In genomic region chr11:11570747-11571146, GRCm38 (mm10) we compare ENCODE assay signal across 38 mouse cellular contexts. TPM values are rescaled to one million over a fixed set of nuclear protein-coding genes. Genes with fewer than 3 reads are reported as not detected.
DNase-seq lines count a peak whose midpoint lies in the region; ATAC-seq and TF ChIP-seq lines count a peak whose summit lies in the region.
"Had no signal": no experiment of that assay in that cellular context is flagged by ENCODE, and none has a peak within 500 bp of the region (broad histone marks: within the 10 kb centered on the region; RNA-seq: fewer than 3 reads in every experiment).

No protein-coding gene starts in this region.

- H3K79me2 ChIP-seq in CH12.LX (replicated peaks; ENCODE audit: control insufficient read depth, extremely low read depth, insufficient read depth, poor library complexity, severe bottlenecking) (no peaks in the 10 kb centered on the region), MEL (ENCODE audit: control insufficient read depth, insufficient read depth, low read length, poor library complexity) (no peaks in the 10 kb centered on the region; the same call in 1 of the 2 replicates)

- no peak overlapping the region for H3K27ac ChIP-seq in CH12.LX (ENCODE audit: insufficient read depth, low read depth)
- H3K27ac ChIP-seq in MEL (ENCODE audit: control insufficient read depth, low read depth, low read length): peak overlapping the region; percentile 83
- H3K27ac ChIP-seq in liver, embryonic 12.5 days: peak overlapping the region; percentile 73
- H3K27ac ChIP-seq in liver, postnatal 0 days (ENCODE audit: low read depth): peak overlapping the region; percentile 41; the same call in 1 of the 2 replicates
- H3K27ac ChIP-seq in lung, postnatal 0 days (ENCODE audit: low read length): no peak overlapping the region
- H3K27ac ChIP-seq: embryonic facial prominence, embryonic 13.5 days; forebrain, embryonic 10.5 days; heart, embryonic 13.5 days; hindbrain, embryonic 10.5 days; macrophage; midbrain, embryonic 12.5 days; neural tube, embryonic 13.5 days had no signal

- dilution Hi-C loops in CH12.LX (cut with MboI; ENCODE audit: extremely low pct_ligation_motif_present, extremely low pct_unique_long_range_greater_than_20kb, low sequenced_read_pairs): no loop called here

- no peak overlapping the region for H3K4me2 ChIP-seq in CH12.LX (ENCODE audit: insufficient read depth, low read depth, poor library complexity, severe bottlenecking)
- peak overlapping the region; percentile 40 for H3K4me2 ChIP-seq in liver, embryonic 12.5 days
- H3K4me2 ChIP-seq in liver, postnatal 0 days (ENCODE audit: low read depth, low read length): no peak overlapping the region
- no peak overlapping the region for H3K4me2 ChIP-seq in lung, postnatal 0 days (replicated peaks; ENCODE audit: low read depth, low read length)
- H3K4me2 ChIP-seq: embryonic facial prominence, embryonic 13.5 days; heart, embryonic 13.5 days; midbrain, embryonic 12.5 days; neural tube, embryonic 13.5 days had no signal

- no peak for DNase-seq in CH12.LX (ENCODE audit: extremely low read depth)
- DNase-seq in MEL (ENCODE audit: low read depth, low spot score): peak; percentile 81
- DNase-seq in liver, postnatal 0 days: no peak
- no peak for DNase-seq in thymus, postnatal 0 days (ENCODE audit: low spot score)
- DNase-seq in lung, postnatal 0 days (ENCODE audit: low spot score): no peak
- no peak for DNase-seq in kidney, adult 18-20 months
- DNase-seq: adrenal gland, postnatal 10 days; cerebellum, adult 11-12 months; cerebellum, postnatal 10 days; heart, postnatal 10 days; kidney, adult 2 months; kidney, postnatal 4 days; layer of hippocampus, postnatal 36 days; right cerebral cortex, postnatal 4 days had no signal

- H3K9ac ChIP-seq in CH12.LX (ENCODE audit: insufficient read depth, low read depth) (peak overlapping the region; percentile 51; the same call in 1 of the 2 replicates), MEL (ENCODE audit: control insufficient read depth, low read depth, low read length, poor library complexity, severe bottlenecking) (peak overlapping the region; percentile 48)
- H3K9ac ChIP-seq in liver, embryonic 12.5 days: peak overlapping the region; percentile 24; the same call in 1 of the 2 replicates
- no peak overlapping the region for H3K9ac ChIP-seq in liver, postnatal 0 days (replicated peaks)
- H3K9ac ChIP-seq in lung, postnatal 0 days (replicated peaks; ENCODE audit: low read depth): no peak overlapping the region
- H3K9ac ChIP-seq: embryonic facial prominence, embryonic 13.5 days; heart, embryonic 13.5 days; midbrain, embryonic 12.5 days; neural tube, embryonic 13.5 days had no signal

- peak; percentile 79 for ATAC-seq in liver, embryonic 12.5 days
- no peak for ATAC-seq in liver, postnatal 0 days
- no peak for ATAC-seq in lung, postnatal 0 days
- ATAC-seq: CD4-positive, CD25-positive, alpha-beta regulatory T cell, adult 4 months; forebrain, embryonic 16.5 days; hindbrain, embryonic 16.5 days had no signal

- peaks cover 8% of the 10 kb centered on the region for H3K9me3 ChIP-seq in CH12.LX (replicated peaks; ENCODE audit: low read length)
- no peaks in the 10 kb centered on the region for H3K9me3 ChIP-seq in MEL (replicated peaks; ENCODE audit: insufficient read depth, low read length)
- no peaks in the 10 kb centered on the region for H3K9me3 ChIP-seq in liver, embryonic 12.5 days (replicated peaks)
- no peaks in the 10 kb centered on the region for H3K9me3 ChIP-seq in liver, postnatal 0 days (ENCODE audit: low read length)
- H3K9me3 ChIP-seq in lung, postnatal 0 days (ENCODE audit: low read length): no peaks in the 10 kb centered on the region
- H3K9me3 ChIP-seq: embryonic facial prominence, embryonic 13.5 days; forebrain, embryonic 10.5 days; heart, embryonic 13.5 days; hindbrain, embryonic 10.5 days; midbrain, embryonic 12.5 days; neural tube, embryonic 13.5 days had no signal

- in situ Hi-C loops in CH12.LX (cut with MboI; ENCODE audit: low pct_ligation_motif_present, low pct_unique_long_range_greater_than_20kb, low sequenced_read_pairs): no loop called here

- TF ChIP-seq CTCF in CH12.LX (conservative IDR thresholded peaks at IDR 0.05 in 1 of 2, IDR thresholded peaks at IDR 0.05 in 1 of 2; ENCODE audit: low read depth in 2 of 2, low read length in 2 of 2): no peak
- no peak for TF ChIP-seq CTCF in MEL (IDR thresholded peaks at IDR 0.05 in 2 of 3, conservative IDR thresholded peaks at IDR 0.05 in 1 of 3; ENCODE audit: control insufficient read depth in 1 of 3, insufficient read depth in 1 of 3, low read depth in 2 of 3, low read length in 3 of 3, poor library complexity in 1 of 3, severe bottlenecking in 1 of 3)
- TF ChIP-seq CTCF in liver, postnatal 0 days (IDR thresholded peaks at IDR 0.05; ENCODE audit: low read depth): no peak
- TF ChIP-seq CTCF in lung, postnatal 0 days (IDR thresholded peaks at IDR 0.05): no peak

- TF ChIP-seq RAD21 in CH12.LX (IDR thresholded peaks at IDR 0.05; ENCODE audit: low read depth, low read length) (no peak), MEL (IDR thresholded peaks at IDR 0.05; ENCODE audit: low read depth, low read length) (no peak)

- H3K4me3 ChIP-seq in CH12.LX (replicated peaks in 1 of 3; ENCODE audit: low read depth in 2 of 3, low read length in 2 of 3, poor library complexity in 1 of 3): no peak overlapping the region
- peak overlapping the region in 1 of 2 experiments; percentile 4; a peak in 1 of 4 replicates for H3K4me3 ChIP-seq in MEL (ENCODE audit: control insufficient read depth in 1 of 2, insufficient read depth in 1 of 2, low read depth in 2 of 2, low read length in 2 of 2)
- no peak overlapping the region for H3K4me3 ChIP-seq in liver, embryonic 12.5 days
- H3K4me3 ChIP-seq in liver, postnatal 0 days (ENCODE audit: low read depth, low read length): no peak overlapping the region
- no peak overlapping the region for H3K4me3 ChIP-seq in lung, postnatal 0 days (ENCODE audit: low read depth, low read length)
- H3K4me3 ChIP-seq: embryonic facial prominence, embryonic 13.5 days; forebrain, embryonic 10.5 days; heart, embryonic 13.5 days; hindbrain, embryonic 10.5 days; midbrain, embryonic 12.5 days; neural tube, embryonic 13.5 days had no signal

- TF ChIP-seq POLR2A in CH12.LX (IDR thresholded peaks at IDR 0.05; ENCODE audit: low read depth, low read length): no peak
- 0 out of 4 replicates have a peak, but pooled peaks of 1 of the 2 experiments have one; percentile 31 for TF ChIP-seq POLR2A in MEL (IDR thresholded peaks at IDR 0.05; ENCODE audit: control insufficient read depth in 1 of 2, insufficient read depth in 1 of 2, low read depth in 1 of 2, low read length in 2 of 2, poor library complexity in 1 of 2)

- TF ChIP-seq EP300 in CH12.LX (IDR thresholded peaks at IDR 0.05; ENCODE audit: low read length) (no peak), MEL (IDR thresholded peaks at IDR 0.05; ENCODE audit: low read depth in 1 of 2, low read length in 2 of 2) (peak; percentile 89 to 91)
- peak; percentile 51; the same call in 1 of the 2 replicates for TF ChIP-seq EP300 in liver, postnatal 0 days (IDR thresholded peaks at IDR 0.05; ENCODE audit: low read depth)
- no peak for TF ChIP-seq EP300 in lung, postnatal 0 days (IDR thresholded peaks at IDR 0.05)

- H3K4me1 ChIP-seq in CH12.LX (ENCODE audit: control insufficient read depth in 1 of 2, insufficient read depth in 2 of 2) (peaks cover 24 to 76% of the 10 kb centered on the region in 2 experiments), MEL (ENCODE audit: control insufficient read depth in 1 of 2, insufficient read depth in 2 of 2, low read length in 2 of 2) (peaks cover 44 to 50% of the 10 kb centered on the region in 2 experiments)
- H3K4me1 ChIP-seq in liver, embryonic 12.5 days: peaks cover 41% of the 10 kb centered on the region
- H3K4me1 ChIP-seq in liver, postnatal 0 days (ENCODE audit: insufficient read depth): peaks cover 24% of the 10 kb centered on the region
- no peaks in the 10 kb centered on the region for H3K4me1 ChIP-seq in lung, postnatal 0 days (ENCODE audit: insufficient read depth, low read depth, low read length)
- H3K4me1 ChIP-seq: embryonic facial prominence, embryonic 13.5 days; forebrain, embryonic 10.5 days; heart, embryonic 13.5 days; hindbrain, embryonic 10.5 days; midbrain, embryonic 12.5 days; neural tube, embryonic 13.5 days had no signal

- peaks cover 18 to 67% of the 10 kb centered on the region in 2 experiments for H3K36me3 ChIP-seq in CH12.LX (replicated peaks in 1 of 2; ENCODE audit: control insufficient read depth in 1 of 2, insufficient read depth in 1 of 2, low read length in 1 of 2)
- peaks cover 0 to 62% of the 10 kb centered on the region in 2 experiments; a peak in 2 of 4 replicates for H3K36me3 ChIP-seq in MEL (ENCODE audit: control insufficient read depth in 1 of 2, insufficient read depth in 2 of 2, low read length in 2 of 2)
- H3K36me3 ChIP-seq in liver, embryonic 12.5 days: no peaks in the 10 kb centered on the region
- no peaks in the 10 kb centered on the region for H3K36me3 ChIP-seq in liver, postnatal 0 days (replicated peaks; ENCODE audit: insufficient read depth, low read length)
- no peaks in the 10 kb centered on the region for H3K36me3 ChIP-seq in lung, postnatal 0 days (ENCODE audit: insufficient read depth, low read length)
- H3K36me3 ChIP-seq: embryonic facial prominence, embryonic 13.5 days; forebrain, embryonic 10.5 days; heart, embryonic 13.5 days; hindbrain, embryonic 10.5 days; midbrain, embryonic 12.5 days; neural tube, embryonic 13.5 days had no signal

- no peaks in the 10 kb centered on the region for H3K27me3 ChIP-seq in CH12.LX (replicated peaks)
- H3K27me3 ChIP-seq in MEL (ENCODE audit: control insufficient read depth in 1 of 2, insufficient read depth in 2 of 2, low read length in 2 of 2): no peaks in the 10 kb centered on the region
- no peaks in the 10 kb centered on the region for H3K27me3 ChIP-seq in liver, embryonic 12.5 days (replicated peaks)
- no peaks in the 10 kb centered on the region for H3K27me3 ChIP-seq in liver, postnatal 0 days (ENCODE audit: insufficient read depth, low read length)
- no peaks in the 10 kb centered on the region for H3K27me3 ChIP-seq in lung, postnatal 0 days (replicated peaks; ENCODE audit: insufficient read depth, low read length)
- H3K27me3 ChIP-seq: embryonic facial prominence, embryonic 13.5 days; heart, embryonic 13.5 days; midbrain, embryonic 12.5 days; neural tube, embryonic 13.5 days had no signal

TF ChIP-seq in MEL, 35 proteins besides CTCF, POLR2A, EP300 and RAD21 (continues in another document):
- TF ChIP-seq MYC (IDR thresholded peaks at IDR 0.05; ENCODE audit: low read depth, low read length): peak; percentile 69; the same call in 1 of the 2 replicates

RNA-seq across cellular contexts. Expression of gene 4930512M02Rik, which starts 56.9 kb away (rescaled TPM):
- total RNA-seq in CH12.LX (2012; rRNA removed): not detected in 2 replicates
- not detected in 2 replicates for total RNA-seq in CH12.LX (2014; rRNA removed)
- not detected in 2 replicates for polyA plus RNA-seq in CH12.LX (2012; ENCODE audit: insufficient read length, low read depth)
- total RNA-seq in MEL (2012; rRNA removed): not detected in 2 replicates
- not detected for polyA plus RNA-seq in MEL (2012; ENCODE audit: insufficient read depth in 1 of 2, insufficient read length in 2 of 2, low read depth in 1 of 2, low replicate concordance in 2 of 2, missing spikeins in 1 of 2)
- not detected in 2 replicates for polyA plus RNA-seq in liver, embryonic 12.5 days (2016; fragmentation: Nextera tagmentation; extraction: Ambion mirVana)
- not detected in 2 replicates for polyA plus RNA-seq in liver, postnatal 0 days (2015; fragmentation: Nextera tagmentation; extraction: Ambion mirVana)
- not detected in 2 replicates for polyA plus RNA-seq in thymus, postnatal 0 days (2015; fragmentation: Nextera tagmentation; extraction: Ambion mirVana)
- not detected in 2 replicates for polyA plus RNA-seq in lung, postnatal 0 days (2015; fragmentation: Nextera tagmentation; extraction: Ambion mirVana)
- total RNA-seq: adrenal gland, postnatal 10 days; common myeloid progenitor, adult 5-6 weeks; gastrocnemius, adult 8-10 months; gastrocnemius, postnatal 4 days; heart, adult 8-10 months; heart, postnatal 10 days; layer of hippocampus, adult 8-10 months; layer of hippocampus, postnatal 36 days; left cerebral cortex, postnatal 14 days; liver, adult 2 months had no signal
- polyA plus RNA-seq: CD4-positive, CD25-positive, alpha-beta regulatory T cell, adult 4 months; embryonic facial prominence, embryonic 13.5 days; forebrain, embryonic 10.5 days; forebrain, embryonic 16.5 days; heart, embryonic 13.5 days; hindbrain, embryonic 10.5 days; hindbrain, embryonic 16.5 days; intestine, embryonic 14.5 days; kidney, adult 2 months; kidney, embryonic 16.5 days; limb, embryonic 11.5 days; liver, adult 2 months; lung, embryonic 16.5 days; macrophage; midbrain, embryonic 12.5 days; neural tube, embryonic 13.5 days; stomach, embryonic 14.5 days; urinary bladder, adult 2 months had no signal

Comparison
In these comparisons a context has a peak if more than half of its experiments do, and no peak if none do; other contexts are left out.
1. H3K9ac ChIP-seq: peak in CH12.LX (single experiment), MEL (single experiment) and liver, embryonic 12.5 days (single experiment); none in liver, postnatal 0 days (single experiment) and lung, postnatal 0 days (single experiment).
2. H3K27ac ChIP-seq: peak in MEL (single experiment), liver, embryonic 12.5 days (single experiment) and liver, postnatal 0 days (single experiment); none in CH12.LX (single experiment) and lung, postnatal 0 days (single experiment).
3. Of the 35 proteins assayed by ChIP-seq in both MEL and CH12.LX: peak only in MEL: BHLHE40, EP300, ETS1, JUND, MAFK, MYC and 4 more; only in CH12.LX: none; in both: none; in neither: 24; mixed calls (peak in some experiments, not most) for 1.